Mouse (Mus musculus): ENCODE measurements around the gene Arl4c. TPM values are rescaled to one million over a fixed set of nuclear protein-coding genes. Genes with fewer than 3 reads are reported as not detected.

The Arl4c gene
- polyA plus RNA-seq, 1 experiment from 2014 or later, result 22.2 TPM

DNA sequence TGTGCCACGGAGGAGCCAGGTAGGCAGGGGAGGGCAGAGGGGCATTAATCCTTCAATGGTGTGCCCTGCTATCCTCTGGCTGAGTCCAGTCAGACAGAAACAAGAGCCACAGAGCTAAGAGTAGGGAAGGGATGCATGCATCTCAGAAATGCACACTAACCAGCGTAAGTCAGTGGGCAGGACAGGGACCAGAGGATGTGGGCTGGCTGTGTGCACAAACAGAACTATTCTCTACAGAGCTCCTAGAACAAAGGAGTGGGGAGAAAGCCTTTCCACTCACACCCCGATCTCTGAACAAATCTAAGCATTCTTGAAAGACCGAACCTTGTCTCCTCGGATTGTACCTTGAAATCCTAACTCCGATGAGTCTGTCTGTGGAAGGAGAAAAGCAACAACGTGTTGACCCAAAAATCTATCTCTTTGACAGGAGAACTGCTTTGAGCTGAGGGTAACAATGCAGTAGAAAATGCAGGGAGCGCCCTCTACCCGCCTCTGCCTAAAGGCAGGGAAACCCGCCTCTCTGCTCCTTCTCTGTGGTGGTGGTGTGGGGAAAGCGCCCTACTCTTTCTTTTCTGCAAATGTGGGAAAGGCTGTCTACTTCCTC, 18.7 kb upstream of the Arl4c start:
- H3K4me3 ChIP-seq, result no peak overlapping the region
- H3K9me3 ChIP-seq, result no peaks in the 10 kb centered on the region
- no peak for DNase-seq (ENCODE audit: low spot score)
- H3K36me3 ChIP-seq, result no peaks in the 10 kb centered on the region
- H3K27ac ChIP-seq, result no peak overlapping the region
- H3K27me3 ChIP-seq (ENCODE audit: insufficient read depth, poor library complexity, severe bottlenecking), result no peaks in the 10 kb centered on the region
- 42% methylated on average over 11 of the region's 11 CpGs for WGBS
- H3K4me1 ChIP-seq (replicated peaks), result 0 out of 2 replicates have a peak, but pooled peaks cover 6% of the 10 kb centered on the region

- Histone ChIP-seq H3K27me3 (ENCODE audit: insufficient read depth, poor library complexity, severe bottlenecking) (no peaks in the 10 kb centered on the region), H3K27ac (no peak overlapping the region), H3K4me1 (replicated peaks) (0 out of 2 replicates have a peak, but pooled peaks cover 6% of the 10 kb centered on the region), H3K36me3 (no peaks in the 10 kb centered on the region), H3K9me3 (no peaks in the 10 kb centered on the region), H3K4me3 (no peak overlapping the region)
- 81% methylated on average over 3 of the region's 3 CpGs for WGBS
- DNase-seq (ENCODE audit: low spot score), result no peak
Measured at GRCm38 (mm10) chr1:88718563-88718962, 16.5 kb upstream of the Arl4c start.

DNA sequence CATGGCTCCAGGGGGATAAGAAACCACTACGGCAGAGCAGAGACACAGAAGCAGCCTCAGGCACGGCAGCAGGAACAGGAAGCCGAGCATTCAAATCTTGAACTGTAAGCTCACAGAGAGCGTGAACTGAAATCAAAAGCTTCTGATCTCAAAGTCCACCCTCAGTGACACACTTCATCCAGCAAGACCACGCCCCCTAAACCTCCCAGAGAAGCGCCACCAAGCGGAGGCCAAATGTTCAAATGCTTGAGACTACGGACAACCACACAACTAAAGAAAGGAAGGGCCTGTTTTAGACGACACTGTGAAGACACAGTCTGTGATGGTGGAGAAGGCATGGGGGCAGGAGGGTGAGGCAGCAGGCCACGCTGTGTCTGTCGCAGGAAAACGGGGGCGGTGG, 15.7 kb upstream of the Arl4c start:
- DNase-seq (ENCODE audit: low spot score), result no peak
- H3K27me3 ChIP-seq (ENCODE audit: insufficient read depth, poor library complexity, severe bottlenecking), result no peaks in the 10 kb centered on the region
- 0 out of 2 replicates have a peak, but pooled peaks cover 6% of the 10 kb centered on the region for H3K4me1 ChIP-seq (replicated peaks)
- no peak overlapping the region for H3K4me3 ChIP-seq
- H3K27ac ChIP-seq, result no peak overlapping the region
- H3K9me3 ChIP-seq, result no peaks in the 10 kb centered on the region
- whole genome bisulfite sequencing, result 84% methylated on average over 13 of the region's 13 CpGs
- H3K36me3 ChIP-seq, result no peaks in the 10 kb centered on the region

DNA sequence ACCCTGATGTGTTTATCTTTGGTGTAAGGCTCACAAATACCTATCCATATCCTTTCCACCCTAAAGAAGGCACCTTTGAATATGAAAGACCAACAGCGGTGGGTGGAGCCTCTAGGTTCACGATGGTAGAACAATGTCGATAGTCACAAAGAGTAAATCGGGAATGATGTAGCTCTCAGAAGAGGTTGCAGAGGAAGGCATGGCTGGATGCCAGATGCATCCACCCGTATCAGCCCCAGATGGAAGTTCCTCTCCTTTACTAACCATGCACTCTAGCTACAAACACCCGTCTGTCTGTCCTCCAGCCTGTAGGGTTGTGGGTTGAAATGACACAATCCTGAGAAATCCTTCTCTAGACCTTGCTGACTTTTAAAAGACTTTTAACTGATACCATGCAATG, 10.0 kb upstream of the Arl4c start:
- H3K36me3 ChIP-seq, result no peaks in the 10 kb centered on the region
- no peak overlapping the region for H3K4me3 ChIP-seq
- no peaks in the 10 kb centered on the region for H3K9me3 ChIP-seq
- WGBS, result 89% methylated on average over 6 of the region's 6 CpGs
- H3K4me1 ChIP-seq (replicated peaks), result peaks cover 8% of the 10 kb centered on the region; the same call in 1 of the 2 replicates
- no peaks in the 10 kb centered on the region; the same call in 1 of the 2 replicates for H3K27me3 ChIP-seq (ENCODE audit: insufficient read depth, poor library complexity, severe bottlenecking)
- H3K27ac ChIP-seq, result no peak overlapping the region
- DNase-seq (ENCODE audit: low spot score), result no peak

DNA sequence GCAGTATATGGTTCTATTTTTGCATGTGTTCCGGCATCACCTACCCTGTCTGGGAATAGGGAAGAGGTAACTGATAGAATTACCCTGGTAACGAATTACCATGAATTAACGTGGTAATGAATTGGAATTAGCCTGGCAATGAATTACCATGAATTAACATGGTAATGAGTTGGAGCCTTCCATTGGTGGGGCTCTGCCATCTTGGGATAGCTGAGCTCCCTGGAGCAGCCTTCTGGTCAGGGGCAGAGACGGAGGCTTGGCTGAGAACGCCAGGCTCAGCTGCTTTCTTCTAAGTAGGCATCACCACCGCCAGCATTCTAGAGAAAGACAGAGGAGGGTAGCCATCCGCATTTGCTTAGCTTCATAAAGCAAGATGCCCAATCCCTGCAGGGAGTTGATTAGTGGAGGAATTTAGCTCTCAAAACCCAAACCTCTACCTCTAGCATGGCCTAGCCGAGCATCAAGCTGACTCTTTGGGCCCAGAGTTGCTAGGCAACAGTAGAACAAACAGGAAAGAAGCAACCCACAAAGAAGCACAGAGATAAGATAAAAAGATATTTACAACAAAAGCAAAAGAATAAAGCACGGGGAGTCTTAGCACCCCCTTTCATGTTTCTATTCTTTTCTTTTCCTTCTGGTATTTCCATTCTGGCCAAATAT, 6.8 kb upstream of the Arl4c start:
- H3K27ac ChIP-seq, result no peak overlapping the region
- H3K4me1 ChIP-seq (replicated peaks), result peaks cover 23% of the 10 kb centered on the region
- H3K4me3 ChIP-seq, result no peak overlapping the region
- H3K36me3 ChIP-seq, result no peaks in the 10 kb centered on the region
- peaks cover 6% of the 10 kb centered on the region; the same call in 1 of the 2 replicates for H3K27me3 ChIP-seq (ENCODE audit: insufficient read depth, poor library complexity, severe bottlenecking)
- no peak for DNase-seq (ENCODE audit: low spot score)
- no peaks in the 10 kb centered on the region for H3K9me3 ChIP-seq
- 68% methylated on average over 9 of the region's 9 CpGs for WGBS

DNA sequence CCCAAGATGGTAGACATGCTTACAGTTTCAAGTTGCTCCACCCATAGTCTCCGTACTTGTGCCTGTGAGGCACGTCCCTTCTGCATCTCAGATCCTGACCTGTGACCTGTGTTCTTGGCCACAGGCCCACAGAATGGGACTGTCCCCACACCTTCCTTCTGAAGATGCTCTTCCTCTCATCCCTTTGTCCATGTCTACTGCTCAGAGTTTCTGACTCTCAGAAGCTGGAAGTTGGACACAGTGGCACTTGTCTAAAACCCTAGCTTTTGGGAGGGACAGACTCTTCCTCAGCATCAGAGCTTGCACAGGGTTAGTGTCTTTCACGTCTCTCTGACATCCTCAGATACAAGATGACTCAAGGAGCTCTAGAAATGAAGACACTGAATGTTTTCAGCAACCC, 6.2 kb upstream of the Arl4c start:
- WGBS, result 75% methylated on average over 3 of the region's 3 CpGs
- peaks cover 23% of the 10 kb centered on the region for H3K4me1 ChIP-seq (replicated peaks)
- H3K27me3 ChIP-seq (ENCODE audit: insufficient read depth, poor library complexity, severe bottlenecking), result peaks cover 12% of the 10 kb centered on the region
- H3K36me3 ChIP-seq, result no peaks in the 10 kb centered on the region
- no peak overlapping the region for H3K27ac ChIP-seq
- DNase-seq (ENCODE audit: low spot score), result no peak
- H3K9me3 ChIP-seq, result no peaks in the 10 kb centered on the region
- H3K4me3 ChIP-seq, result no peak overlapping the region

DNA sequence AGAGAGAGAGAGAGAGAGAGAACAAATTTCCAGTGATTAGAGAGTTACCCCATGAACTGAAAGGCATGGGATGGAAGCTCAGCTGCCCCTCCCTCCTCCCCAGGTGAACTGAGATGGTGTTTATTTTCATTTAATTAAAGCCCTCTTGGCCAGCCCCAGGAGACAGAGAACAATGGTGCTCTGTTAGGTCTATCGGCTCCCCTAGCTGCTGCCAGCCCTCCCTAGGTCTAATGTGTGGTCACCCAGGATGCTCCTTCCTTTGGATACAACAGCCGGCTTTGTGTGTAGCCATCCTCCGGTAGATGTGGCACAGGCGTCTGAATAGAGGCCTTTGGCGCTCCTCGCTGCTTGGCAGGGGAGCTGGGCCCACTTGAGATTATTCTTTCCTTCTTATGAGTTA, 5.5 kb upstream of the Arl4c start:
- 29% methylated on average over 6 of the region's 6 CpGs for WGBS
- peaks cover 19% of the 10 kb centered on the region for H3K27me3 ChIP-seq (ENCODE audit: insufficient read depth, poor library complexity, severe bottlenecking)
- peaks cover 26% of the 10 kb centered on the region for H3K4me1 ChIP-seq (replicated peaks)
- H3K27ac ChIP-seq, result no peak overlapping the region
- no peaks in the 10 kb centered on the region for H3K36me3 ChIP-seq
- H3K9me3 ChIP-seq, result no peaks in the 10 kb centered on the region
- DNase-seq (ENCODE audit: low spot score), result no peak
- H3K4me3 ChIP-seq, result no peak overlapping the region

GRCm38 (mm10) chr1:88705799-88706198, 3.8 kb upstream of the Arl4c start:
- H3K36me3 ChIP-seq, result no peaks in the 10 kb centered on the region
- DNase-seq (ENCODE audit: low spot score), result peak; percentile 93
- peak overlapping the region; percentile 69 for H3K27ac ChIP-seq
- H3K4me3 ChIP-seq, result peak overlapping the region; percentile 14; the same call in 1 of the 2 replicates
- WGBS, result 2% methylated on average over 15 of the region's 15 CpGs
- H3K4me1 ChIP-seq (replicated peaks), result peaks cover 40% of the 10 kb centered on the region
- peaks cover 22% of the 10 kb centered on the region for H3K27me3 ChIP-seq (ENCODE audit: insufficient read depth, poor library complexity, severe bottlenecking)
- no peaks in the 10 kb centered on the region for H3K9me3 ChIP-seq

- Histone ChIP-seq H3K4me3 (no peak overlapping the region), H3K9me3 (no peaks in the 10 kb centered on the region), H3K27ac (no peak overlapping the region), H3K4me1 (replicated peaks) (peaks cover 47% of the 10 kb centered on the region), H3K36me3 (no peaks in the 10 kb centered on the region), H3K27me3 (ENCODE audit: insufficient read depth, poor library complexity, severe bottlenecking) (peaks cover 22% of the 10 kb centered on the region)
- WGBS, result 66% methylated on average over 6 of the region's 6 CpGs
- DNase-seq (ENCODE audit: low spot score), result peak; percentile 67
Measured at GRCm38 (mm10) chr1:88705050-88705449, 3.0 kb upstream of the Arl4c start.

DNA sequence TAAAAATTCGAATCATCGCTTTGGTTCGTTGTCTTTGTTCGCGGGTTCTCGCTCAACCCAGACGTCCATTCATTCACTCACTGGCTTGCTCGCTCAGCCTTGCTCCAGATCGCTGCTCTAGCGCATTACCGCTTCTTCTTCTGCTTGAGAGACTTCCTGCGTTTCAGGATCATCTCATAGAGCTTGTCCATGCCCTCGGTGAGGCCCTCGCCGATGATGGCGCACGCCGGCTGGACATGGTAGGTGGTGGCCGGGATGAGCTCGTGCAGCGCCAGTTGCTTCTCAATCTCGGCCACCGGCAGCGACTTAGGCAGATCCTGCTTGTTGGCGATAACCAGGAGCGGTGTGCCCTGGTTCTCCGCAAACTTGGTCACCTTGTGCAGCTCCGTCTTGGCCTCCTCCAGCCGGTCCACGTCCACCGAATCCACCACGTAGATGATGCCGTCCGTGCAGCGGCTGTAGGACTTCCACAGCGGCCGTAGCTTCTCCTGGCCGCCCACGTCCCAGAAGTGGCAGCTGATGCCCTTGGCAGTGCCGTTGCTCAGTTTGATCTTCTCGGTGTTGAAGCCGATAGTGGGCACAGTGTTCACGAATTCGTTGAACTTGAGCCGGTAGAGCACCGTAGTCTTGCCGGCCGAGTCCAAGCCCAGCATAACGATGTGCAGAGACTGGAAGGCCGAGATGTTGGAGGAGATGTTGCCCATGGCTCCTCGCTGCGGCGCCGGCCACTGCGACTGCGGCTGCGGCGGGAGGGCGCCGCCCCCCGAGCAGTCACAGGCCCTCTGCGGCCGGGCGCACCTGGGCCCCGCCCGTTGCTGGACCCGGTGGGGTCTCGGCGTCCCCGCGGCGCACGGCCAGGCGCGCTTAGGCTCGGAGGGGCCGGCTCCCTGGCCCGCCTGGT, 810 bp downstream of the Arl4c start:
- Histone ChIP-seq H3K36me3 (peaks cover 21% of the 10 kb centered on the region), H3K4me1 (replicated peaks) (peaks cover 59% of the 10 kb centered on the region), H3K27me3 (ENCODE audit: insufficient read depth, poor library complexity, severe bottlenecking) (peaks cover 22% of the 10 kb centered on the region), H3K9me3 (no peaks in the 10 kb centered on the region), H3K27ac (peak overlapping the region; percentile 98), H3K4me3 (peak overlapping the region; percentile 92)
- DNase-seq (ENCODE audit: low spot score), result peak; percentile 66
- WGBS, result under 1% methylated on average over 78 of the region's 78 CpGs

- WGBS, result 5% methylated on average over 25 of the region's 25 CpGs
- peaks cover 22% of the 10 kb centered on the region for H3K27me3 ChIP-seq (ENCODE audit: insufficient read depth, poor library complexity, severe bottlenecking)
- peaks cover 49% of the 10 kb centered on the region for H3K4me1 ChIP-seq (replicated peaks)
- H3K27ac ChIP-seq, result peak overlapping the region; percentile 98
- H3K9me3 ChIP-seq, result no peaks in the 10 kb centered on the region
- peaks cover 21% of the 10 kb centered on the region for H3K36me3 ChIP-seq
- peak overlapping the region; percentile 92 for H3K4me3 ChIP-seq
- DNase-seq (ENCODE audit: low spot score), result peak; percentile 65
Measured at GRCm38 (mm10) chr1:88699856-88700791, 1.9 kb downstream of the Arl4c start.

GRCm38 (mm10) chr1:88699401-88699800, 2.6 kb downstream of the Arl4c start:
- H3K27me3 ChIP-seq (ENCODE audit: insufficient read depth, poor library complexity, severe bottlenecking), result peaks cover 22% of the 10 kb centered on the region
- peak; percentile 59 for DNase-seq (ENCODE audit: low spot score)
- peak overlapping the region; percentile 98 for H3K27ac ChIP-seq
- peaks cover 49% of the 10 kb centered on the region for H3K4me1 ChIP-seq (replicated peaks)
- peaks cover 21% of the 10 kb centered on the region for H3K36me3 ChIP-seq
- WGBS, result 9% methylated on average over 5 of the region's 5 CpGs
- H3K4me3 ChIP-seq, result peak overlapping the region; percentile 92
- no peaks in the 10 kb centered on the region for H3K9me3 ChIP-seq
